Mouse (Mus musculus) layer of hippocampus, postnatal 25 days (tissue): Measurements from ENCODE around the gene Gabrp. TPM values are rescaled to one million over a fixed set of nuclear protein-coding genes. Genes with fewer than 3 reads are reported as not detected.

Experiments used
- DNase-seq, 2 experiments: peaks; one replicate each; pipeline ENCODE4 v3.0.0; 2022; ENCODE audit warnings: mixed read lengths in 2 of 2, low spot score in 1 of 2; ENCODE audit errors: extremely low spot score in 1 of 2
- total RNA-seq, 2 experiments: library from RNA; stranded (reverse); gene quantifications; 2 replicates each; pipeline ENCODE4 v1.2.3; 2021

Gene Gabrp
- total RNA-seq: not detected

DNA sequence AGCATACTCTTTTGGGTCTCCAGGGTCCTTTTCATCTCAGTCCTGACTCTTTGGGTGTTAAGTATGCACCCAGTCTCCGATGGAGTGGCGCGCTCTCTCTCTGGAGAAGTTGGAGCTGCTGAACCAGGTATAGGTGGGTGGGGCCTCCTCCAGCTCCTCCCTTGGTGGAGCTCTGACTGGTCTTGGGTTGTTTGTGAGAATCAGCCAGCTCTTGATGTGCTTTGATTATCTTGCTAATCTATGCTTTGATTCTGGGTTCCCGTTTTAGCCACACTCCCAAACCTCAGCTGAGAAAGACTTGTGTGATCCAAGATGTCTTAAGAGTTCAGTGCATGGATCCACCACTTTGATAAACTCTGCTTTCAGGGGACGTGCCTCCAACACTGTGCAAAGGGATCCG is at the start of gene Gabrp:
Gabrp (minus strand) TSS at position 101 of the 400 bp plus-strand sequence.
- no peak for DNase-seq

- no peak for DNase-seq
Measured at GRCm38 (mm10) chr11:33627136-33627742, 48.5 kb upstream of the Gabrp start.

DNA sequence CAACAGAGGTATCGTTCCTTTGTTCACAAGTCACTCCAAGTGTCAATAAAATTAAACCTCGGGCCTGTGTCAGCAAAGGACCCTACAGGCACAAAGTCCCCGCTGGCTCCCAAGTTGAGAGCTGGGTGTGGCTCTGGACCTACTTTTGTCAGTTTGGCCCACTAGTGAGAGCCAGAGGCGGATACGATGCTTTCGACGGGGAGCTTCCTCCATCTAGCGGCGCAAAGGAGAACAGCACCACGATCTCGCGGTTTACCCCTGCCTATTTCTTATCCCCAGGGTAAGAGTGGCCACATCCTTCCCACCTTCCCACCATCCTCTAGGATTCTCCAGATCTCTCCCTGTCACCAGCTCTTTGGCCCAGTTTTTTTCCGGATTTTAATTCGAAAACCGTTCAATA is 35.5 kb upstream of the Gabrp start:
- peak; percentile 50 to 79 for DNase-seq

DNA sequence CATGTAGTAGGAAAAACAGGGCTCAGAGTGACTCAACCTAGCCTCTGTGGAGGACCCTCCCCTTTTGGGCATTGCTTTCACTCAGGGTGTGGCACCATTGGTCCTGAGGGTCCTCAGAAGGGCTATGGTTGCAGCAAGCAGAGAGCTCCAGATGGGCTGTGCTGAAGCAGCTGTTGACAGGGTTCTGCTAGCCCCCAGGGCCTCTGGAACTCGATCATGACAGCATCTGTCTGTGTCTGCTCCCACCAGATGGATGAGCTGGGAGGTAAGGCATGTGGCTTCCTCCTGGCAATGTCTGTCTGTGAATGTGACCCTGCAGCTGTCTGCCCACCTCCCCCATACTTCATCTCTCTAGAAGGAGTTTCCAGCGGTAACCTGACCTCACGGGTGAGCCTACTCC is 29.0 kb upstream of the Gabrp start:
- DNase-seq: no peak

DNA sequence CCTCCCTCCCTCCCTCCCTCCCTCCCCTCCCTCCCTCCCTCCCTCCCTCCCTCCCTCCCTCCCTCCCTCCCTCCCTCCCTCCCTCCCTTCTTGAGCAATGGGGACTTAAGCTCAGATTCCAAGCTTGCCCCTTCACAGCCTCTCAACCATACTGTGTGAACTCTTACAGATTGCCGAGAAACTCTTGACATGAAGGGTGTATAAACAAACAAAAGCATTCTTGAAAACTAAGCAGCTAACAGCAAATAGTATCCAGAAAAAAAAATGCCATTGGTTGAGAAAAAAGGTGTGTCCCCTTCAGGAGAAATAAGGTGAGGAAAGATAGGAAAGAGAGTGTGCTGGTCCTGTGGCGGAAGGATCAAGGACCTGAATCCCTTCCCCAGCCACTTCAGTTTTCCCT is 24.4 kb upstream of the Gabrp start:
- DNase-seq: no peak

GRCm38 (mm10) chr11:33598986-33599385 is 20.2 kb upstream of the Gabrp start, which contains the start of gene D130052B06Rik:
TSS of gene D130052B06Rik (plus strand) at chr11:33599302.
- no peak for DNase-seq

- DNase-seq: no peak
Measured at GRCm38 (mm10) chr11:33596655-33597054, 17.9 kb upstream of the Gabrp start.

GRCm38 (mm10) chr11:33592826-33593225 is 14.1 kb upstream of the Gabrp start:
- DNase-seq: no peak

GRCm38 (mm10) chr11:33590771-33591170 is 12.0 kb upstream of the Gabrp start:
- DNase-seq: no peak

- DNase-seq: no peak
Measured at GRCm38 (mm10) chr11:33586614-33587013, 7.9 kb upstream of the Gabrp start.

DNA sequence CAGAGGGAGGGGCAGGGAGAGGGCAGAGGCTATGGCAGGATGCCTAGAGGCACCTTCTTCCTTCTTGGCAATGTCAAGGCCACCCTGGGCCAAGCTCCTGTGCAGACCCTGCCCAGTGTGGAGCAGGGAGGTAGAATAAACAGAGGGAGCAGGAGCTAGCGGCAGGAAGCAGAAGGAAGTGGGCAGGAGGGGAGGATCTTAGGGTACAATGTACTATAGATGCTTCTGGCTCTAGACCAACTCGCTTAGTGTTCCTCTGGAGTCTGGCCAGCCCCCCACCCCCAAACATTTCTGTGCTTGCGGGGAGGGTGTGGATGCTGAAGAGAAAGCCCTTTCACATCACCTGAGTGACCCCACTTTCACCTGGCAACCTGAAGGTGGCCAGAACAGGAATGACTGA is 862 bp upstream of the Gabrp start:
- DNase-seq: no peak

DNA sequence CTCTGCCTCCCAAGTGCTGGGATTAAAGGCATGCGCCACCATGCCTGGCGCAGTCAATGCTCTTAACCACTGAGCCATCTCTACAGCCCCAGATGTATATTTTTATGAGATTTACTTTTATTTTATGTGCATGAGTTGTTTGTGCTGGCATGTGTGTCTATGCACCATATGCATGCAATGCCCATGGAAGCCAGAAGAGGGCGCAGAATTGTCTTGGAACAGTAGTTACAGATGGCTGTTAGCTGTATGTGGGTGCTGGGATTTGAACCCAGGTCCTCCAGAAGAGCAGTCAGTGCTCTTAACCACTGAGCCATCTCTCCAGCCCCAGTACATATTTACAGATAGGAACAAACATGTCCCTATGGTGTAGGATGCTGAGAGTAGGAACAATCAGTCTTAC is 3.8 kb downstream of the Gabrp start:
- no peak for DNase-seq

- peak in 1 of 2 experiments; percentile 48 for DNase-seq
Measured at GRCm38 (mm10) chr11:33570413-33570812, 8.3 kb downstream of the Gabrp start.

DNA sequence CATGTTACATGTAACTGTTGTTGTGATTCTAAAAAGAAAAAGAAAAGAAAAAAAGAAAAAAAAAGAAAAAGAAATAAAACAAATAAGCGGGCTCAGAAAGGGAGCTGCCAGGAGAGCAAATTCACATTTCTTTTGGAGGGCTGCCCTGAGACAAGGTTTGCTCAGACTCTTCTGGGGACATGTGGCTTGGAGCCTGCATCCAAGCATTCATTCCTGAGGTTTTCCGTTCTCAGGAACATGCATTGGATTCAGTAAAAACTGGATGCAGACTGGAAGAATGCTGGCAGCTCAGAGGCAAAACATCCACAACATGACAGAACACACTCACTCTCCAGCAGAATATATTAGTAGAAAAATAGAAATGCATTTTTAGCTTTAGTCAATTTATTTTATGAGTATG is 14.8 kb downstream of the Gabrp start:
- DNase-seq: no peak

- peak in 1 of 2 experiments; percentile 13 for DNase-seq
Measured at GRCm38 (mm10) chr11:33554123-33554522, 24.6 kb downstream of the Gabrp start.

DNA sequence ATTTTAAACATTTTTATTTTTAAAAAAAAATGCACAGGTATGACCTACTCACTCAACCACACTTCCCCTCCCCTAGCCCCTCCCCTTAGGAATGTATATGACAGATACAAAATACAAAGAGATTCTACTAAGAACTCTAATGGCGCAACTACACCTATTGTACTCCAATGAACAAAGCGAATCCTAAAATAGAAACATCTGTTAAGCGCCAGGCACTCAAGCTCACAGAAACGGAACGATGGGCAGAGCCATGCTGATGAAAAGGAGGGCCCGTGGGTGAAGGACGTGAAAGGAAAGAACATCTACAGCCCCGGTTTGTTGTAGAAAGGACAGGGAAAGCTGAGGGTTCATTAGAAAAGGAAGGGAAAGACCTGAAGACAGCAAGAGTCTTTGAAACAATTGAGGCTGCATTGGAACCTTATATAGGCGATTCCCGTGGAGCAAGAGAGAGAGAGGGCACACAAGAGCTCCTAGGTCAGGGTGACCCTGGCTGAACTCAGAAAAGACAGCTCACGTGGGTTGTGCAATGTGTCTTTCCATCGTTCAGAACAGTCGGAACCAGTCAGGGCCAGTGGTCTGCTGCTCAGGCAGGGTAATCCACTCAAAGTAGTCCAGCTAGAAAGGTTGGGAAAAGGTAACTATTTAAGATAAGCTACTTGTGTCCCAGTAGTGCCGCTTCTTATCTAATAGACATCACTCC is 27.7 kb downstream of the Gabrp start:
- DNase-seq: no peak

DNA sequence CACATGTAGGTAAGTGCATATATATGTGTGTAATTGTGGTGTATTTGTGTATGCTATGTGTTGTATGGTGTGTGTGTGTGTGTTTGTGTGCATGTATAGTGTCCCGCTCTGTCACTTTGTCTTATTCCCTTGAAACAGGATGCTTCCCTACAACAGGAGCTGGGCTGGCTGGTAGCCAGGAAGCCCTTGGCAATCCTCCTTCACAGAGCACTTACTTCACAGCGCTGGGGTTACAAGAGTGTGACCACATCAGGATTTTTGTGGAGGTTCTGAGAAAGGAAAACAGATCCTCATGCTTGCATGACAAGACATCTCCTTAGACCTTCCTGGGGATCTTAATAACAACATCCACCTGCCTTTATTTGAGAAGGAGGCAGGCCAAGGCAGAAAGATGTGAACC is 31.4 kb downstream of the Gabrp start:
- no peak for DNase-seq

DNA sequence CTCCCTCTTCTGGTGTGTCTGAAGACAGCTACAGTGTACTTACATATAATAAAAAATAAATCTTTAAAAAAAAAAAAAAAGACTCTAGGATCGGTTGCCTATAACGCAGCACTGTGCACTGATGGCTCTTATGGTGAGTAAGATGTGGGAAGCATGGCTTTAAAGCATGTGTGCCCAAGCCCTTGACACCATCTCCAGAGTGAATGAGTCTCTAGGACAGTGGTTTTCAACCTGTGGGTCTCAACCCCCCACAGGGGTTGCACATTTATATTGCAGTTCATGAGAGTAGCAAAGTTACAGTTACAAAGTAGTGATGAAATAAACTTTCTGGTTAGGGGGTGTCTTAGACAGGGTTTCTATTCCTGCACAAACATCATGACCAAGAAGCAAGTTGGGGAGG is 33.8 kb downstream of the Gabrp start:
- no peak for DNase-seq

DNA sequence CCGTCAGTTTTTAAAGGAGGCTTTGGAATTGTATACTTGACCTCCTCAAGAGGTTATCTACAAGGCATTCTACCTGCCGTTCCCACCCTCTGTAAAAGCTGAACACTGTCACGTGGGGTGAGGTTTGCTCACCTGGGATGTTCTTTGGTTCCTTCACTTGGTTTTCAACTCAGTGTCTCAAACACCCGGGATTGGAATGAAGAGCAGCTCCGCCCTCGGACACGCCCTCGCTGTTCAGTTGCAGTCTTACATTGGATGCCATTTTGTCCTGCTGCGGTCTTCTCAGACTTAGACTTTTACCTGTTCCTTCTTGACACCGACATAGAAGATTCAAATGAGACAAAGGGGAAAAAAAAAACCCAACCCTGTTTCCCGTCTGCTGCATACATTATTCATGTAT is 34.6 kb downstream of the Gabrp start:
- DNase-seq: no peak

GRCm38 (mm10) chr11:33537390-33538125 is 41.2 kb downstream of the Gabrp start:
- DNase-seq: no peak

- DNase-seq: no peak
Measured at GRCm38 (mm10) chr11:33536636-33537035, 42.1 kb downstream of the Gabrp start.

- no peak for DNase-seq
Measured at GRCm38 (mm10) chr11:33534541-33534940, 44.2 kb downstream of the Gabrp start.
